Mouse (Mus musculus): ENCODE measurements at regions not wholly inside any gene's neighbourhood (a gene's known extent, or its start where the extent isn't known, plus 50 kb on each side); places are given as distances from the start of the nearest gene placed in this dataset.

- Histone ChIP-seq H3K4me1 (replicated peaks; ENCODE audit: control insufficient read depth, insufficient read depth, low read length) (peaks cover 29% of the 10 kb centered on the region), H3K9me3 (ENCODE audit: control insufficient read depth, low read length) (0 out of 2 replicates have a peak, but pooled peaks cover 6% of the 10 kb centered on the region), H3K27me3 (ENCODE audit: control insufficient read depth, insufficient read depth, low read length) (no peaks in the 10 kb centered on the region), H3K4me3 (replicated peaks; ENCODE audit: low read length) (no peak overlapping the region), H3K27ac (no peak overlapping the region), H3K4me2 (replicated peaks) (no peak overlapping the region), H3K36me3 (replicated peaks; ENCODE audit: control insufficient read depth, insufficient read depth) (no peaks in the 10 kb centered on the region), H3K9ac (no peak overlapping the region)
- ATAC-seq (ENCODE audit: low FRiP score) (no peak), DNase-seq (ENCODE audit: low spot score) (no peak)
- WGBS = 84% methylated on average over 3 of the region's 3 CpGs
Measured at GRCm38 (mm10) chr9:102421826-102422225, 67.3 kb upstream of the Ephb1 start.

- H3K27me3 ChIP-seq (ENCODE audit: control insufficient read depth, insufficient read depth, low read length) = no peaks in the 10 kb centered on the region
- no peak overlapping the region for H3K27ac ChIP-seq
- no peak overlapping the region for H3K4me3 ChIP-seq (replicated peaks; ENCODE audit: low read length)
- H3K9ac ChIP-seq = no peak overlapping the region
- peak overlapping the region; percentile 19; the same call in 1 of the 2 replicates for H3K4me2 ChIP-seq (replicated peaks)
- DNase-seq (ENCODE audit: low spot score) (no peak), ATAC-seq (ENCODE audit: low FRiP score) (no peak; the same call in 1 of the 2 replicates)
- WGBS = 6% methylated on average over 12 of the region's 12 CpGs
- 0 out of 2 replicates have a peak, but pooled peaks cover 8% of the 10 kb centered on the region for H3K9me3 ChIP-seq (ENCODE audit: control insufficient read depth, low read length)
- H3K4me1 ChIP-seq (replicated peaks; ENCODE audit: control insufficient read depth, insufficient read depth, low read length) = peaks cover 29% of the 10 kb centered on the region
- no peaks in the 10 kb centered on the region for H3K36me3 ChIP-seq (replicated peaks; ENCODE audit: control insufficient read depth, insufficient read depth)
Measured at GRCm38 (mm10) chr9:102420196-102420595, 65.7 kb upstream of the Ephb1 start.

GRCm38 (mm10) chr9:102413631-102414030 is 59.1 kb upstream of the Ephb1 start:
- Histone ChIP-seq H3K4me3 (replicated peaks; ENCODE audit: low read length) (no peak overlapping the region), H3K4me1 (replicated peaks; ENCODE audit: control insufficient read depth, insufficient read depth, low read length) (no peaks in the 10 kb centered on the region), H3K9ac (no peak overlapping the region), H3K9me3 (ENCODE audit: control insufficient read depth, low read length) (0 out of 2 replicates have a peak, but pooled peaks cover 8% of the 10 kb centered on the region), H3K36me3 (replicated peaks; ENCODE audit: control insufficient read depth, insufficient read depth) (no peaks in the 10 kb centered on the region), H3K27ac (no peak overlapping the region), H3K27me3 (ENCODE audit: control insufficient read depth, insufficient read depth, low read length) (no peaks in the 10 kb centered on the region), H3K4me2 (replicated peaks) (no peak overlapping the region)
- 73% methylated on average over 2 of the region's 2 CpGs for WGBS
- ATAC-seq (ENCODE audit: low FRiP score) (no peak), DNase-seq (ENCODE audit: low spot score) (no peak)

GRCm38 (mm10) chr9:102410666-102411065 is 56.2 kb upstream of the Ephb1 start:
- H3K4me3 ChIP-seq (replicated peaks; ENCODE audit: low read length) = no peak overlapping the region
- no peaks in the 10 kb centered on the region for H3K4me1 ChIP-seq (replicated peaks; ENCODE audit: control insufficient read depth, insufficient read depth, low read length)
- ATAC-seq (ENCODE audit: low FRiP score) (no peak), DNase-seq (ENCODE audit: low spot score) (no peak)
- no peaks in the 10 kb centered on the region for H3K27me3 ChIP-seq (ENCODE audit: control insufficient read depth, insufficient read depth, low read length)
- H3K9me3 ChIP-seq (ENCODE audit: control insufficient read depth, low read length) = no peaks in the 10 kb centered on the region
- 95% methylated on average over 10 of the region's 10 CpGs for WGBS
- no peak overlapping the region for H3K27ac ChIP-seq
- no peak overlapping the region for H3K4me2 ChIP-seq (replicated peaks)
- H3K9ac ChIP-seq = no peak overlapping the region
- H3K36me3 ChIP-seq (replicated peaks; ENCODE audit: control insufficient read depth, insufficient read depth) = no peaks in the 10 kb centered on the region

- H3K9ac ChIP-seq = no peak overlapping the region
Measured at GRCm38 (mm10) chr9:102406017-102406416, 51.5 kb upstream of the Ephb1 start.

More at GRCm38 (mm10) chr9:102406017-102406416, 51.5 kb upstream of the Ephb1 start:
- no peaks in the 10 kb centered on the region for H3K27me3 ChIP-seq (ENCODE audit: control insufficient read depth, insufficient read depth, low read length)
- H3K4me2 ChIP-seq (replicated peaks) = no peak overlapping the region
- no peak overlapping the region for H3K27ac ChIP-seq
- H3K4me3 ChIP-seq (replicated peaks; ENCODE audit: low read length) = no peak overlapping the region
- no peak for DNase-seq (ENCODE audit: low spot score)
- H3K36me3 ChIP-seq (replicated peaks; ENCODE audit: control insufficient read depth, insufficient read depth) = no peaks in the 10 kb centered on the region
- no peak for ATAC-seq (ENCODE audit: low FRiP score)
- WGBS = 31% methylated on average over 8 of the region's 8 CpGs
- H3K9me3 ChIP-seq (ENCODE audit: control insufficient read depth, low read length) = no peaks in the 10 kb centered on the region
- H3K4me1 ChIP-seq (replicated peaks; ENCODE audit: control insufficient read depth, insufficient read depth, low read length) = peaks cover 5% of the 10 kb centered on the region; the same call in 1 of the 2 replicates

All from hindbrain, embryonic 14.5 days (tissue).